Mouse (Mus musculus): Measurements from ENCODE around the gene Plppr4. TPM values are rescaled to one million over a fixed set of nuclear protein-coding genes. Genes with fewer than 3 reads are reported as not detected.
A peak's percentile ranks its signal among the peaks of the same experiment; 100 is the strongest.

Plppr4 gene
- 37.3 and 41.3 TPM in 2 replicates for polyA plus RNA-seq (2015; fragmentation: Nextera tagmentation; extraction: Ambion mirVana)

- ATAC-seq, result no peak
- H3K9me3 ChIP-seq (ENCODE audit: control insufficient read depth, low read length), result no peaks in the 10 kb centered on the region
- 24% methylated on average over 5 of the region's 5 CpGs for WGBS
Observed at GRCm38 (mm10) chr3:117360528-117360927, at the start of gene Plppr4. Plppr4 (minus strand) TSS chr3:117360876.

GRCm38 (mm10) chr3:117405821-117406220, 45.1 kb upstream of the Plppr4 start:
- no peak for ATAC-seq
- no peaks in the 10 kb centered on the region for H3K9me3 ChIP-seq (ENCODE audit: control insufficient read depth, low read length)
- WGBS, result 84% methylated on average over 2 of the region's 2 CpGs

More at GRCm38 (mm10) chr3:117360528-117360927, at the start of gene Plppr4:
- H3K27ac ChIP-seq (ENCODE audit: low read depth, low read length), result peak within 1 kb of the TSS; percentile 90
- H3K9ac ChIP-seq (ENCODE audit: low read depth, low read length), result peak within 1 kb of the TSS; percentile 83
- peaks cover 6% of the 10 kb centered on the region; the same call in 1 of the 2 replicates for H3K4me1 ChIP-seq (ENCODE audit: control insufficient read depth, insufficient read depth, low read depth, low read length)
- H3K36me3 ChIP-seq (ENCODE audit: control insufficient read depth, insufficient read depth, low read length), result no peaks in the 10 kb centered on the region
- H3K27me3 ChIP-seq (replicated peaks; ENCODE audit: control insufficient read depth, insufficient read depth, low read length), result no peaks in the 10 kb centered on the region
- peak within 1 kb of the TSS; percentile 69 for H3K4me2 ChIP-seq (ENCODE audit: low read length)
- peak within 1 kb of the TSS; percentile 71 for H3K4me3 ChIP-seq (ENCODE audit: low read length)

GRCm38 (mm10) chr3:117403740-117404139, 43.1 kb upstream of the Plppr4 start:
- no peak overlapping the region for H3K4me3 ChIP-seq (ENCODE audit: low read length)
- ATAC-seq, result no peak
- no peaks in the 10 kb centered on the region for H3K4me1 ChIP-seq (ENCODE audit: control insufficient read depth, insufficient read depth, low read depth, low read length)
- WGBS, result 90% methylated on average over 3 of the region's 3 CpGs
- H3K27ac ChIP-seq (ENCODE audit: low read depth, low read length), result no peak overlapping the region
- H3K27me3 ChIP-seq (replicated peaks; ENCODE audit: control insufficient read depth, insufficient read depth, low read length), result no peaks in the 10 kb centered on the region
- no peak overlapping the region for H3K4me2 ChIP-seq (ENCODE audit: low read length)
- H3K9ac ChIP-seq (ENCODE audit: low read depth, low read length), result no peak overlapping the region
- no peaks in the 10 kb centered on the region for H3K9me3 ChIP-seq (ENCODE audit: control insufficient read depth, low read length)
- no peaks in the 10 kb centered on the region for H3K36me3 ChIP-seq (ENCODE audit: control insufficient read depth, insufficient read depth, low read length)

More at GRCm38 (mm10) chr3:117405821-117406220, 45.1 kb upstream of the Plppr4 start:
- no peaks in the 10 kb centered on the region for H3K36me3 ChIP-seq (ENCODE audit: control insufficient read depth, insufficient read depth, low read length)
- no peak overlapping the region for H3K4me2 ChIP-seq (ENCODE audit: low read length)
- H3K4me1 ChIP-seq (ENCODE audit: control insufficient read depth, insufficient read depth, low read depth, low read length), result no peaks in the 10 kb centered on the region
- H3K27me3 ChIP-seq (replicated peaks; ENCODE audit: control insufficient read depth, insufficient read depth, low read length), result no peaks in the 10 kb centered on the region
- H3K27ac ChIP-seq (ENCODE audit: low read depth, low read length), result no peak overlapping the region
- no peak overlapping the region for H3K9ac ChIP-seq (ENCODE audit: low read depth, low read length)
- no peak overlapping the region for H3K4me3 ChIP-seq (ENCODE audit: low read length)

GRCm38 (mm10) chr3:117366041-117366440, 5.4 kb upstream of the Plppr4 start:
- Histone ChIP-seq H3K9ac (ENCODE audit: low read depth, low read length) (no peak overlapping the region), H3K4me2 (ENCODE audit: low read length) (no peak overlapping the region), H3K36me3 (ENCODE audit: control insufficient read depth, insufficient read depth, low read length) (no peaks in the 10 kb centered on the region), H3K9me3 (ENCODE audit: control insufficient read depth, low read length) (no peaks in the 10 kb centered on the region), H3K4me1 (ENCODE audit: control insufficient read depth, insufficient read depth, low read depth, low read length) (no peaks in the 10 kb centered on the region), H3K4me3 (ENCODE audit: low read length) (no peak overlapping the region), H3K27me3 (replicated peaks; ENCODE audit: control insufficient read depth, insufficient read depth, low read length) (no peaks in the 10 kb centered on the region), H3K27ac (ENCODE audit: low read depth, low read length) (no peak overlapping the region)
- WGBS, result 97% methylated on average over 1 of the region's 1 CpGs
- ATAC-seq, result no peak

- Histone ChIP-seq H3K27ac (ENCODE audit: low read depth, low read length) (peak overlapping the region; percentile 90), H3K27me3 (replicated peaks; ENCODE audit: control insufficient read depth, insufficient read depth, low read length) (no peaks in the 10 kb centered on the region), H3K4me2 (ENCODE audit: low read length) (peak overlapping the region; percentile 69), H3K4me3 (ENCODE audit: low read length) (peak overlapping the region; percentile 71), H3K4me1 (ENCODE audit: control insufficient read depth, insufficient read depth, low read depth, low read length) (peaks cover 6% of the 10 kb centered on the region; the same call in 1 of the 2 replicates), H3K9me3 (ENCODE audit: control insufficient read depth, low read length) (no peaks in the 10 kb centered on the region), H3K36me3 (ENCODE audit: control insufficient read depth, insufficient read depth, low read length) (no peaks in the 10 kb centered on the region), H3K9ac (ENCODE audit: low read depth, low read length) (peak overlapping the region; percentile 83)
- 3% methylated on average over 38 of the region's 46 CpGs for WGBS
- ATAC-seq, result peak; percentile 91
Observed at GRCm38 (mm10) chr3:117359686-117360521, 772 bp downstream of the Plppr4 start.

DNA sequence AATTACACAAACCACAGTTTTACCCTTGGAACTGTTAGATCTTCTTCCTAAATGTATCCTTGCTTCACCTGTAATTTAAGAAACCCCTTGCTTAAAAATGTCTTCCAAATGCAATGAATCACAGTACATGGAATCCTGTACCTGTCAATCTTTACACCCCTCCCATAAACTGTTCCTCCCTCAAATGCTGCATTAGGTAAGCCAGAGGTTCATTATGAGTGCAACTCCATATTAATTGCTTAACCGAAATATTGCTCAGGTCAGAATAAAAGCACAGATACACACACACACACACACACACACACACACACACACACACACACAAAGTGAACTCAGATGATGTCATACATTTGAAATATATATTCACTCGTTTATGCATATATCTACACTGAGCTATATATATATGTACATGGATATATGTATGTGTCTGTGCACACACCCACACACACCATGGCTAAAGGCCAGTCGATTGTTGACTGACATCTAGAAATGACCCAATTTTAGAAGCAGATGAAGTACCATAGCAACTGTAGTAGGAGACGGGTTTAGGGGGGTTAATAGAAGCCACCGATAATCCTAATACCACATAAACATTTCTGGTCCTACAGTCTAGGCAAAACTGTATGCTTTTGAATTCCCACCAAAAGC, 1.6 kb downstream of the Plppr4 start:
- Histone ChIP-seq H3K9me3 (ENCODE audit: control insufficient read depth, low read length) (no peaks in the 10 kb centered on the region), H3K27me3 (replicated peaks; ENCODE audit: control insufficient read depth, insufficient read depth, low read length) (no peaks in the 10 kb centered on the region), H3K4me3 (ENCODE audit: low read length) (peak overlapping the region; percentile 71), H3K27ac (ENCODE audit: low read depth, low read length) (peak overlapping the region; percentile 90), H3K4me2 (ENCODE audit: low read length) (peak overlapping the region; percentile 69), H3K36me3 (ENCODE audit: control insufficient read depth, insufficient read depth, low read length) (no peaks in the 10 kb centered on the region), H3K9ac (ENCODE audit: low read depth, low read length) (peak overlapping the region; percentile 83), H3K4me1 (ENCODE audit: control insufficient read depth, insufficient read depth, low read depth, low read length) (peaks cover 6% of the 10 kb centered on the region; the same call in 1 of the 2 replicates)
- peak; percentile 56 for ATAC-seq
- 68% methylated on average over 5 of the region's 5 CpGs for WGBS

- no peaks in the 10 kb centered on the region for H3K36me3 ChIP-seq (ENCODE audit: control insufficient read depth, insufficient read depth, low read length)
- H3K4me1 ChIP-seq (ENCODE audit: control insufficient read depth, insufficient read depth, low read depth, low read length), result peaks cover 6% of the 10 kb centered on the region; the same call in 1 of the 2 replicates
- H3K9ac ChIP-seq (ENCODE audit: low read depth, low read length), result no peak overlapping the region
- WGBS, result 88% methylated on average over 3 of the region's 3 CpGs
- H3K4me3 ChIP-seq (ENCODE audit: low read length), result no peak overlapping the region
- H3K27me3 ChIP-seq (replicated peaks; ENCODE audit: control insufficient read depth, insufficient read depth, low read length), result no peaks in the 10 kb centered on the region
- ATAC-seq, result no peak
- H3K9me3 ChIP-seq (ENCODE audit: control insufficient read depth, low read length), result no peaks in the 10 kb centered on the region
- no peak overlapping the region for H3K27ac ChIP-seq (ENCODE audit: low read depth, low read length)
- no peak overlapping the region for H3K4me2 ChIP-seq (ENCODE audit: low read length)
Observed at GRCm38 (mm10) chr3:117357367-117357766, 3.3 kb downstream of the Plppr4 start.

- Histone ChIP-seq H3K4me2 (ENCODE audit: low read length) (no peak overlapping the region), H3K4me3 (ENCODE audit: low read length) (no peak overlapping the region), H3K4me1 (ENCODE audit: control insufficient read depth, insufficient read depth, low read depth, low read length) (no peaks in the 10 kb centered on the region), H3K27ac (ENCODE audit: low read depth, low read length) (no peak overlapping the region), H3K36me3 (ENCODE audit: control insufficient read depth, insufficient read depth, low read length) (no peaks in the 10 kb centered on the region), H3K9ac (ENCODE audit: low read depth, low read length) (no peak overlapping the region), H3K9me3 (ENCODE audit: control insufficient read depth, low read length) (no peaks in the 10 kb centered on the region), H3K27me3 (replicated peaks; ENCODE audit: control insufficient read depth, insufficient read depth, low read length) (no peaks in the 10 kb centered on the region)
- 84% methylated on average over 2 of the region's 2 CpGs for WGBS
- ATAC-seq, result no peak
Observed at GRCm38 (mm10) chr3:117353940-117354339, 6.7 kb downstream of the Plppr4 start.

- H3K4me1 ChIP-seq (ENCODE audit: control insufficient read depth, insufficient read depth, low read depth, low read length), result no peaks in the 10 kb centered on the region
- H3K9me3 ChIP-seq (ENCODE audit: control insufficient read depth, low read length), result no peaks in the 10 kb centered on the region
- no peaks in the 10 kb centered on the region for H3K27me3 ChIP-seq (replicated peaks; ENCODE audit: control insufficient read depth, insufficient read depth, low read length)
- no peak overlapping the region for H3K4me3 ChIP-seq (ENCODE audit: low read length)
- H3K4me2 ChIP-seq (ENCODE audit: low read length), result no peak overlapping the region
- peak; percentile 60; the same call in 1 of the 2 replicates for ATAC-seq
- no peak overlapping the region for H3K27ac ChIP-seq (ENCODE audit: low read depth, low read length)
- WGBS, result 68% methylated on average over 1 of the region's 1 CpGs
- no peak overlapping the region for H3K9ac ChIP-seq (ENCODE audit: low read depth, low read length)
- H3K36me3 ChIP-seq (ENCODE audit: control insufficient read depth, insufficient read depth, low read length), result no peaks in the 10 kb centered on the region
Observed at GRCm38 (mm10) chr3:117346351-117346750, 14.3 kb downstream of the Plppr4 start.
